In the genomic region with DNA sequence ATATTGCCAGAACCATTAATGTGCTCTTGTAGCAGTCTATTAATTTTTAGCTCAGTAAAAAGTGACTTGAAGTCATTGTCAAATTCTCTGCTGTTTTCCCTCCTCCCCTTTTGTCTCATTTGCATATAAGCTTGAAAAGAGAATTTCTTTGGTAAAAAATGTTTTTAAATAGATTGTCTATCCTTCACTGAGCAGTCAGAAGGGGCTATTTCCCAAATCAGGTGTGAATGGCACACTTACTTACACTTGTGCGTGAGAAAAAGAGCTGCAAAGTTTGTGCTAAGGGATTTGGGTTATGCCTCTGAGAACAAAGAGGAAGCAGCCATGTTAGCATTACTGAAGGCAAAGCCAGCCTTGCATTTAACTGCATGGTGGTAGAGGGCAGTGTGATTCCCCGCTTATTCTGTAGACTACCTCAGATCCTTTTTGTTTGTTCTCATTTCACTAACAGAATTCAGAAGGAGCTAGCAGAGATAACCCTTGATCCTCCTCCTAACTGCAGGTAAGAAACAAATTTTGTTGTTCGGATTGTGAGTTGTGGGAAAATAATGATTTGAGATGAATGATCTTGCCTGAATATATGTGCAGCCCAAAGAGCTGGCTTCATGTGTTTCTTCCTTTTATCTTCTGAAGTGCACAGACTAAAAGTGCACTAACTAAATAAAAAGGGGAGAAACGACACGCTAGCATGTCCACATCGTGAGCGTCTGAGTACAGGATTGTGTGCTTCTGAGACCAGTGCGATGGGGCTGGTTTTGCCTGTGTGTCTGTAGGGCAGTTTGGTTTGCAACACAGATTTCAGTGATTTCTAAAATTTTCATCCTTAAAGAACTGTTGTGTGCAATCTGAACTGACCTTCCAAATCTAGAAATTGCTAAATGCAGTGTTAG, we compare ENCODE assay signal across 8 mouse cellular contexts. TPM values are rescaled to one million over a fixed set of nuclear protein-coding genes. Genes with fewer than 3 reads are reported as not detected.
DNase-seq lines count a peak whose midpoint lies in the region; ATAC-seq lines count a peak whose summit lies in the region.

No protein-coding gene starts in this region.

- peak overlapping the region; percentile 73 for H3K4me3 ChIP-seq in forebrain, embryonic 13.5 days
- H3K4me3 ChIP-seq in lung, embryonic 16.5 days (ENCODE audit: low read length): peak overlapping the region; percentile 43

- H3K9ac ChIP-seq in forebrain, embryonic 13.5 days: peak overlapping the region; percentile 97
- peak overlapping the region; percentile 68 for H3K9ac ChIP-seq in lung, embryonic 16.5 days (ENCODE audit: low read length)

- H3K36me3 ChIP-seq in forebrain, embryonic 13.5 days (ENCODE audit: poor library complexity, severe bottlenecking): peaks cover 8% of the 10 kb centered on the region; the same call in 1 of the 2 replicates
- H3K36me3 ChIP-seq in lung, embryonic 16.5 days (ENCODE audit: control insufficient read depth, insufficient read depth, low read length): peaks cover 5% of the 10 kb centered on the region; the same call in 1 of the 2 replicates

- peak overlapping the region; percentile 82 for H3K27ac ChIP-seq in forebrain, embryonic 13.5 days
- peak overlapping the region; percentile 63 for H3K27ac ChIP-seq in lung, embryonic 16.5 days (ENCODE audit: low read length)

- no peak for ATAC-seq in forebrain, embryonic 13.5 days
- ATAC-seq in lung, embryonic 16.5 days (ENCODE audit: low read depth): no peak

- H3K9me3 ChIP-seq in forebrain, embryonic 13.5 days (replicated peaks): no peaks in the 10 kb centered on the region
- H3K9me3 ChIP-seq in lung, embryonic 16.5 days (ENCODE audit: control insufficient read depth, low read length): no peaks in the 10 kb centered on the region

- DNase-seq in heart, adult 11 months: peak; percentile 80
- DNase-seq in heart, postnatal 36 days: no peak
- DNase-seq in NIH3T3 (ENCODE audit: low read depth): peak; percentile 54
- peak; percentile 28 for DNase-seq in induced T-regulatory cell, adult 2 months (ENCODE audit: low read depth)
- DNase-seq in retina, embryonic 14.5 days (ENCODE audit: low spot score): peak; percentile 73
- no peak for DNase-seq in c-Kit-positive CD71-positive TER-119-positive erythroid progenitor cells, embryonic 14.5 days (ENCODE audit: low spot score)

- H3K27me3 ChIP-seq in forebrain, embryonic 13.5 days: no peaks in the 10 kb centered on the region
- H3K27me3 ChIP-seq in lung, embryonic 16.5 days (ENCODE audit: control insufficient read depth, insufficient read depth, low read depth, low read length): no peaks in the 10 kb centered on the region

- peaks cover 49% of the 10 kb centered on the region for H3K4me1 ChIP-seq in forebrain, embryonic 13.5 days
- H3K4me1 ChIP-seq in lung, embryonic 16.5 days (replicated peaks; ENCODE audit: control insufficient read depth, insufficient read depth, low read length): peaks cover 30% of the 10 kb centered on the region

- 11% methylated on average over 8 of the region's 8 CpGs for WGBS in forebrain, embryonic 13.5 days
- WGBS in lung, embryonic 16.5 days: 14% methylated on average over 8 of the region's 8 CpGs

- intact Hi-C loops in heart, postnatal 36 days (cut with DNase I): loop anchor here (2.0 kb wide), 1 partner anchor 35 kb away; no protein-coding TSS in a partner anchor

- peak overlapping the region; percentile 82 for H3K4me2 ChIP-seq in forebrain, embryonic 13.5 days
- H3K4me2 ChIP-seq in lung, embryonic 16.5 days (ENCODE audit: low read depth, low read length): peak overlapping the region; percentile 66

RNA-seq across cellular contexts. Expression of gene Ube2e3, which starts 4.3 kb away (rescaled TPM):
- total RNA-seq in heart, postnatal 36 days (2021): 10 to 100 TPM; 45.4 to 48.0 TPM
- polyA plus RNA-seq in forebrain, embryonic 13.5 days (2015; fragmentation: Nextera tagmentation; extraction: Ambion mirVana): 268 and 271 TPM in 2 replicates
- polyA plus RNA-seq in lung, embryonic 16.5 days (2015; fragmentation: Nextera tagmentation; extraction: Ambion mirVana): 144 and 157 TPM in 2 replicates

Comparison
In these comparisons a context has a peak if more than half of its experiments do, and no peak if none do; other contexts are left out.
1. DNase-seq: peak in heart, adult 11 months (single experiment), NIH3T3 (single experiment), induced T-regulatory cell, adult 2 months (single experiment) and retina, embryonic 14.5 days (single experiment); none in heart, postnatal 36 days (0 of 2) and c-Kit-positive CD71-positive TER-119-positive erythroid progenitor cells, embryonic 14.5 days (single experiment).